Mouse (Mus musculus): ENCODE measurements around the gene Slc51a.
A peak's percentile ranks its signal among the peaks of the same experiment; 100 is the strongest.
"Not testable (repeated sequence)": the region's sequence is repeated elsewhere in the genome, so short reads cannot be mapped to it uniquely, and the experiment has no call there.

Gene Slc51a

GRCm38 (mm10) chr16:32509066-32509942, 21.6 kb upstream of the Slc51a start:
- DNase-seq (ENCODE audit: low read depth, low spot score), result no peak

GRCm38 (mm10) chr16:32508506-32509065, 20.9 kb upstream of the Slc51a start:
- DNase-seq (ENCODE audit: low read depth, low spot score), result no peak

GRCm38 (mm10) chr16:32508035-32508434, 20.4 kb upstream of the Slc51a start:
- DNase-seq (ENCODE audit: low read depth, low spot score), result no peak

GRCm38 (mm10) chr16:32507407-32507806, 19.7 kb upstream of the Slc51a start:
- DNase-seq (ENCODE audit: low read depth, low spot score), result no peak

- no peak for DNase-seq (ENCODE audit: low read depth, low spot score)
Observed at GRCm38 (mm10) chr16:32506868-32507267, 19.2 kb upstream of the Slc51a start.

GRCm38 (mm10) chr16:32506298-32506697, 18.6 kb upstream of the Slc51a start:
- DNase-seq (ENCODE audit: low read depth, low spot score), result no peak

- DNase-seq (ENCODE audit: low read depth, low spot score), result no peak
Observed at GRCm38 (mm10) chr16:32503633-32504032, 16.0 kb upstream of the Slc51a start.

- DNase-seq (ENCODE audit: low read depth, low spot score), result no peak
Observed at GRCm38 (mm10) chr16:32502621-32503335, 15.1 kb upstream of the Slc51a start.

- no peak for DNase-seq (ENCODE audit: low read depth, low spot score)
Observed at GRCm38 (mm10) chr16:32501459-32501858, 13.8 kb upstream of the Slc51a start.

GRCm38 (mm10) chr16:32499430-32500037, 11.9 kb upstream of the Slc51a start:
- peak; percentile 59 for DNase-seq (ENCODE audit: low read depth, low spot score)

GRCm38 (mm10) chr16:32498996-32499395, 11.3 kb upstream of the Slc51a start:
- no peak for DNase-seq (ENCODE audit: low read depth, low spot score)

GRCm38 (mm10) chr16:32495965-32496364, 8.3 kb upstream of the Slc51a start, which contains the start of gene Zdhhc19:
Zdhhc19 (plus strand) TSS chr16:32496265.
- DNase-seq (ENCODE audit: low read depth, low spot score), result no peak

- DNase-seq (ENCODE audit: low read depth, low spot score), result not testable (repeated sequence)
Observed at GRCm38 (mm10) chr16:32494371-32494770, 6.7 kb upstream of the Slc51a start.

GRCm38 (mm10) chr16:32488939-32489338, 1.3 kb upstream of the Slc51a start:
- DNase-seq (ENCODE audit: low read depth, low spot score), result no peak

GRCm38 (mm10) chr16:32486046-32486445, 1.6 kb downstream of the Slc51a start:
- no peak for DNase-seq (ENCODE audit: low read depth, low spot score)

GRCm38 (mm10) chr16:32485209-32485608, 2.5 kb downstream of the Slc51a start:
- no peak for DNase-seq (ENCODE audit: low read depth, low spot score)

GRCm38 (mm10) chr16:32484431-32484871, 3.2 kb downstream of the Slc51a start:
- DNase-seq (ENCODE audit: low read depth, low spot score), result no peak

- no peak for DNase-seq (ENCODE audit: low read depth, low spot score)
Observed at GRCm38 (mm10) chr16:32479415-32479814, 8.3 kb downstream of the Slc51a start.

GRCm38 (mm10) chr16:32477315-32477714, 10.4 kb downstream of the Slc51a start:
- no peak for DNase-seq (ENCODE audit: low read depth, low spot score)

GRCm38 (mm10) chr16:32472276-32473015, 15.2 kb downstream of the Slc51a start:
- peak; percentile 24 for DNase-seq (ENCODE audit: low read depth, low spot score)

Data from telencephalon, adult 2 months (tissue).